Mouse (Mus musculus) myocyte (in vitro differentiated cells): ENCODE measurements around the gene Ulk3. TPM values are rescaled to one million over a fixed set of nuclear protein-coding genes. Genes with fewer than 3 reads are reported as not detected.

ENCODE experiments used
- H3K27me3 ChIP-seq: one replicate; pipeline ENCODE4 v1.6.1; 2011; ENCODE audit not compliant: control insufficient read depth, insufficient read depth, insufficient read length
- H3K36me3 ChIP-seq: one replicate; pipeline ENCODE4 v1.6.1; 2011; ENCODE audit not compliant: control insufficient read depth, insufficient read depth
- H3K4me2 ChIP-seq: one replicate; pipeline ENCODE4 v1.6.1; 2011; ENCODE audit warnings: low read depth, control low read depth
- H3K4me3 ChIP-seq: one replicate; pipeline ENCODE4 v1.5.1; 2011; ENCODE audit warnings: mild to moderate bottlenecking, control low read depth, moderate library complexity
- H3K79me2 ChIP-seq: one replicate; pipeline ENCODE4 v1.6.1; 2011; ENCODE audit not compliant: control insufficient read depth, insufficient read depth
- H3ac ChIP-seq: one replicate; pipeline ENCODE4 v1.6.1; 2011; ENCODE audit not compliant: control insufficient read depth, insufficient read length
- CEBPB ChIP-seq: IDR thresholded peaks from 2 replicates; pipeline ENCODE4 v1.6.1; 2011; ENCODE audit warnings: mild to moderate bottlenecking, moderate library complexity; ENCODE audit not compliant: poor library complexity, insufficient read depth, severe bottlenecking
- E2F4 ChIP-seq: IDR thresholded peaks from one replicate; pipeline ENCODE4 v1.6.1; 2011; ENCODE audit warnings: mild to moderate bottlenecking, control low read depth, moderate library complexity; ENCODE audit not compliant: insufficient read depth
- MAX ChIP-seq: IDR thresholded peaks from one replicate; pipeline ENCODE4 v1.6.1; 2011; ENCODE audit warnings: low read depth, mild to moderate bottlenecking, control low read depth
- MYOD1 ChIP-seq, 3 experiments: IDR thresholded peaks; one replicate each; pipeline ENCODE4 v1.6.1; 2011; ENCODE audit warnings: control low read depth in 2 of 3, low read depth in 2 of 3, mild to moderate bottlenecking in 2 of 3, moderate library complexity in 1 of 3; ENCODE audit not compliant: insufficient read length in 2 of 3, control insufficient read depth in 1 of 3
- MYOG ChIP-seq, 3 experiments: IDR thresholded peaks; one replicate each; pipeline ENCODE4 v1.6.1; 2011; ENCODE audit warnings: control low read depth in 2 of 3, low read depth in 2 of 3, mild to moderate bottlenecking in 2 of 3; ENCODE audit not compliant: insufficient read length in 2 of 3, control insufficient read depth in 1 of 3, insufficient read depth in 1 of 3
- POLR2A ChIP-seq: IDR thresholded peaks from one replicate; pipeline ENCODE4 v1.6.1; 2011; ENCODE audit warnings: low read depth, mild to moderate bottlenecking, control low read depth, moderate library complexity; ENCODE audit not compliant: insufficient read length
- POLR2AphosphoS2 ChIP-seq: IDR thresholded peaks from one replicate; pipeline ENCODE4 v1.6.1; 2011; ENCODE audit warnings: low read depth, control low read depth; ENCODE audit not compliant: insufficient read length
- REST ChIP-seq: IDR thresholded peaks from one replicate; pipeline ENCODE4 v1.6.1; 2011; ENCODE audit warnings: mild to moderate bottlenecking, control low read depth, moderate library complexity; ENCODE audit not compliant: insufficient read depth, insufficient read length
- SRF ChIP-seq: IDR thresholded peaks from one replicate; pipeline ENCODE4 v1.6.1; 2011; ENCODE audit warnings: low read depth; ENCODE audit not compliant: control insufficient read depth, insufficient read length
- TCF12 ChIP-seq: IDR thresholded peaks from one replicate; pipeline ENCODE4 v1.6.1; 2011; ENCODE audit warnings: mild to moderate bottlenecking, control low read depth; ENCODE audit not compliant: poor library complexity, insufficient read depth, severe bottlenecking
- TCF3 ChIP-seq: IDR thresholded peaks from one replicate; pipeline ENCODE4 v1.6.1; 2011; ENCODE audit warnings: low read depth, control low read depth; ENCODE audit not compliant: insufficient read length
- USF1 ChIP-seq: IDR thresholded peaks from one replicate; pipeline ENCODE4 v1.6.1; 2011; ENCODE audit warnings: low read depth, mild to moderate bottlenecking, control low read depth, moderate library complexity
- polyA plus RNA-seq: library from polyadenylated mRNA; unstranded; fragments of >200 nt; fragmentation: generic; extraction: Trizol; gene quantifications from one replicate; pipeline ENCODE4 v1.2.1, GENCODE M21; 2012; ENCODE audit warnings: missing spikeins

The Ulk3 gene
- polyA plus RNA-seq, 1 experiment = 12.2 TPM

GRCm38 (mm10) chr9:57552139-57552887 is 36.9 kb upstream of the Ulk3 start, which contains the start of gene Mpi:
TSS of gene Mpi (minus strand) at chr9:57552763.
- H3K36me3 ChIP-seq = no peaks in the 10 kb centered on the region
- TF ChIP-seq POLR2A (peak; percentile 85), POLR2AphosphoS2 (peak; percentile 85), MYOG (IDR thresholded peaks at IDR 0.05; ENCODE audit: control insufficient read depth in 1 of 3, insufficient read depth in 1 of 3, insufficient read length in 2 of 3, low read depth in 2 of 3) (no peak), USF1 (no peak)
- peaks cover 5% of the 10 kb centered on the region for H3K79me2 ChIP-seq
- no peaks in the 10 kb centered on the region for H3K27me3 ChIP-seq
- H3K4me3 ChIP-seq = peak within 1 kb of the TSS; percentile 60
- H3K4me2 ChIP-seq = peak within 1 kb of the TSS; percentile 84
- H3ac ChIP-seq = peak within 1 kb of the TSS; percentile 88

- Histone ChIP-seq H3K36me3 (no peaks in the 10 kb centered on the region), H3K79me2 (peaks cover 5% of the 10 kb centered on the region), H3K4me2 (no peak overlapping the region), H3K4me3 (peak overlapping the region; percentile 60), H3ac (peak overlapping the region; percentile 88), H3K27me3 (no peaks in the 10 kb centered on the region)
- TF ChIP-seq CEBPB (no peak), REST (no peak), MAX (no peak), POLR2AphosphoS2 (no peak), MYOG (IDR thresholded peaks at IDR 0.05; ENCODE audit: control insufficient read depth in 1 of 3, insufficient read depth in 1 of 3, insufficient read length in 2 of 3, low read depth in 2 of 3) (no peak), POLR2A (no peak), SRF (no peak)
Measured at GRCm38 (mm10) chr9:57553119-57553518, 36.1 kb upstream of the Ulk3 start.

DNA sequence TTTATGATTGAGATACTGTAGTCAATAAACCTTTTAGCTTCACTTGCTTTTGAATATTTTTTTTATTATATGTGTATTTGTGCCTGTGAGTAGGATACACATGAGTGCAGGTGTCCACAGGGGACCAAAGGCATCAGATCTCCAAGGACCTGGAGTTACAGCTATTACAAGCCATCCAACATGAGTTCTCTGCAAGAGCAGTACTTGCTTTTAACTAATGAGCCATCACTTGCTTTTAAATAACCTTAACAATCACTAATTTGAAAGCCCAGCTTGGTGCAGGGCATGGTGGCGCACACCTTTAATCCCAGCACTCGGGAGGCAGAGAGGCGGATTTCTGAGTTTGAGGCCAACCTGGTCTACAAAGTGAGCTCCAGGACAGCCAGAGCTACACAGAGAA is 34.5 kb upstream of the Ulk3 start:
- Histone ChIP-seq H3K79me2 (no peaks in the 10 kb centered on the region), H3K4me3 (no peak overlapping the region), H3K27me3 (no peaks in the 10 kb centered on the region), H3ac (no peak overlapping the region), H3K4me2 (no peak overlapping the region), H3K36me3 (no peaks in the 10 kb centered on the region)
- TF ChIP-seq MYOG (IDR thresholded peaks at IDR 0.05; ENCODE audit: control insufficient read depth in 1 of 3, insufficient read depth in 1 of 3, insufficient read length in 2 of 3, low read depth in 2 of 3) (no peak), TCF3 (no peak), TCF12 (no peak), USF1 (no peak), E2F4 (no peak), MAX (no peak), MYOD1 (IDR thresholded peaks at IDR 0.05; ENCODE audit: control insufficient read depth in 1 of 3, insufficient read length in 2 of 3, low read depth in 2 of 3) (no peak), POLR2A (no peak), CEBPB (no peak), REST (no peak), POLR2AphosphoS2 (no peak), SRF (no peak)

GRCm38 (mm10) chr9:57557215-57557614 is 32.0 kb upstream of the Ulk3 start:
- no peak overlapping the region for H3K4me3 ChIP-seq
- no peak overlapping the region for H3K4me2 ChIP-seq
- no peaks in the 10 kb centered on the region for H3K36me3 ChIP-seq
- no peak overlapping the region for H3ac ChIP-seq
- H3K27me3 ChIP-seq = no peaks in the 10 kb centered on the region
- TF ChIP-seq USF1 = no peak
- TF ChIP-seq REST = no peak
- no peak for TF ChIP-seq TCF12
- TF ChIP-seq MYOD1 (IDR thresholded peaks at IDR 0.05; ENCODE audit: control insufficient read depth in 1 of 3, insufficient read length in 2 of 3, low read depth in 2 of 3) = no peak
- TF ChIP-seq POLR2AphosphoS2 = no peak
- no peak for TF ChIP-seq E2F4
- TF ChIP-seq CEBPB = no peak
- TF ChIP-seq POLR2A = no peak
- peaks cover 10% of the 10 kb centered on the region for H3K79me2 ChIP-seq

- Histone ChIP-seq H3K4me2 (no peak overlapping the region), H3K79me2 (peaks cover 17% of the 10 kb centered on the region), H3K36me3 (no peaks in the 10 kb centered on the region), H3ac (no peak overlapping the region), H3K4me3 (no peak overlapping the region), H3K27me3 (no peaks in the 10 kb centered on the region)
- TF ChIP-seq REST = no peak
- TF ChIP-seq SRF = no peak
- no peak for TF ChIP-seq MYOD1 (IDR thresholded peaks at IDR 0.05; ENCODE audit: control insufficient read depth in 1 of 3, insufficient read length in 2 of 3, low read depth in 2 of 3)
- TF ChIP-seq TCF12 = no peak
- TF ChIP-seq POLR2AphosphoS2 = no peak
- TF ChIP-seq CEBPB = no peak
- TF ChIP-seq USF1 = no peak
- no peak for TF ChIP-seq POLR2A
Measured at GRCm38 (mm10) chr9:57558625-57559024, 30.6 kb upstream of the Ulk3 start.
